Mouse (Mus musculus) limb, embryonic 14.5 days (tissue): ENCODE measurements around the gene Zfp362. TPM values are rescaled to one million over a fixed set of nuclear protein-coding genes. Genes with fewer than 3 reads are reported as not detected.

Experiments used
- ATAC-seq: fragments of 200-750 bp; cut with Nextera tagmentation; 2 replicates; pipeline ENCODE4 v1.8.0; 2017; ENCODE audit warnings: low read depth, moderate number of reproducible peaks, moderate TSS enrichment; ENCODE audit not compliant: low FRiP score
- DNase-seq: peaks from one replicate; pipeline ENCODE4 v3.0.0-alpha.2; 2015; ENCODE audit warnings: low spot score
- H3K27ac ChIP-seq: fragments of 300-500 bp; sonication (generic); replicated peaks from 2 replicates; pipeline ENCODE4 v1.5.1; 2014; ENCODE audit warnings: low read depth, mild to moderate bottlenecking, low read length, moderate library complexity, mixed read lengths
- H3K27me3 ChIP-seq: fragments of 300-500 bp; sonication (generic); 2 replicates; pipeline ENCODE4 v1.6.1; 2014; ENCODE audit warnings: low read length, mixed read lengths; ENCODE audit not compliant: control insufficient read depth, insufficient read depth
- H3K36me3 ChIP-seq: fragments of 300-500 bp; sonication (generic); 2 replicates; pipeline ENCODE4 v1.6.1; 2014; ENCODE audit warnings: mild to moderate bottlenecking, low read length, moderate library complexity, mixed read lengths; ENCODE audit not compliant: control insufficient read depth, insufficient read depth
- H3K4me1 ChIP-seq: fragments of 300-500 bp; sonication (generic); 2 replicates; pipeline ENCODE4 v1.6.1; 2014; ENCODE audit warnings: antibody characterized with exemption, low read length, mixed read lengths; ENCODE audit not compliant: control insufficient read depth, insufficient read depth
- H3K4me2 ChIP-seq: fragments of 300-500 bp; sonication (generic); replicated peaks from 2 replicates; pipeline ENCODE4 v1.6.1; 2014; ENCODE audit warnings: low read depth, mild to moderate bottlenecking, low read length, moderate library complexity; ENCODE audit not compliant: severe bottlenecking
- H3K4me3 ChIP-seq: fragments of 300-500 bp; sonication (generic); replicated peaks from 2 replicates; pipeline ENCODE4 v1.5.1; 2014; ENCODE audit warnings: low read length
- H3K9ac ChIP-seq: fragments of 300-500 bp; sonication (generic); 2 replicates; pipeline ENCODE4 v1.6.1; 2014; ENCODE audit warnings: mild to moderate bottlenecking, low read depth, low read length, moderate library complexity; ENCODE audit not compliant: severe bottlenecking
- H3K9me3 ChIP-seq: fragments of 300-500 bp; sonication (generic); 2 replicates; pipeline ENCODE4 v1.6.1; 2016; ENCODE audit warnings: low read length; ENCODE audit not compliant: control insufficient read depth
- POLR2A ChIP-seq: fragments of 200-500 bp; IDR thresholded peaks from 2 replicates; pipeline ENCODE4 v1.8.0; 2012; ENCODE audit warnings: inconsistent platforms, mild to moderate bottlenecking, moderate library complexity, borderline replicate concordance; ENCODE audit not compliant: insufficient read depth, insufficient read length; ENCODE audit errors: extremely low read depth
- WGBS: fragments of 180-500 bp; shearing (Covaris S2); extraction: QIAGEN DNeasy Blood & Tissue Kit; methylation state at CpG from one replicate; pipeline ENCODE4 v1.1.7; 2014; 5-methylcytosine and 5-hydroxymethylcytosine counted together
- polyA plus RNA-seq, 2 experiments: library from polyadenylated mRNA; depleted of rRNA in 1 of 2; stranded (reverse) in 1 of 2; unstranded in 1 of 2; fragments of >200 nt; fragmentation: Nextera tagmentation in 1 of 2; extraction: Ambion mirVana in 1 of 2; gene quantifications; 2 replicates each; pipeline versions ENCODE4 v1.2.1 to v1.2.3; 2012 to 2014

The Zfp362 gene
- polyA plus RNA-seq, 2 experiments = 38.7 to 87.2 TPM

GRCm38 (mm10) chr4:128782645-128783044, 23.2 kb downstream of the Zfp362 start:
- Histone ChIP-seq H3K27ac (no peak overlapping the region), H3K9me3 (no peaks in the 10 kb centered on the region), H3K4me2 (no peak overlapping the region), H3K27me3 (no peaks in the 10 kb centered on the region), H3K4me3 (no peak overlapping the region), H3K36me3 (peaks cover 99% of the 10 kb centered on the region), H3K4me1 (no peaks in the 10 kb centered on the region), H3K9ac (no peak overlapping the region)
- DNase-seq = no peak
- 76% methylated on average over 4 of the region's 4 CpGs for WGBS
- no peak for TF ChIP-seq POLR2A
- ATAC-seq = no peak

DNA sequence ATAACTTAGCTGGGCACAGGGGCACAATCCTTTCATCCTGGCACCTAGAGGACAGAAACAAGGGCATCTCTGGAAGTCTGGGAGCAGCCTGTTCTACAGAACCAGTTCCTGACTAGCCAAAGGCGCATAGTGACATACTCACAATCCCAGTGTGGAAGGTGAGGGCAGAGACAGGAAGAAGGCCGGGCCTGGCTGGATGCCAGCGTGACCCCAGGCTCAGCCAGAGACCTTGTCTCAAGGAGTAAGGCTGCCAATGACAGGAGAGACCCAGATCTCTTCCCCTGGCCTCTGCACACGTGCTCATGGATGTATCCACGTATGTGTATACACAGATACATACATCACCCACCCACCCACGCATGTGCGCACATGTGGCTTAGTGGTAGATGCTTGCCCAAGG, 23.8 kb downstream of the Zfp362 start:
- no peak for TF ChIP-seq POLR2A
- no peaks in the 10 kb centered on the region for H3K4me1 ChIP-seq
- WGBS = 91% methylated on average over 7 of the region's 7 CpGs
- peaks cover 99% of the 10 kb centered on the region for H3K36me3 ChIP-seq
- H3K9ac ChIP-seq = no peak overlapping the region; the same call in 1 of the 2 replicates
- no peaks in the 10 kb centered on the region for H3K9me3 ChIP-seq
- no peak overlapping the region for H3K27ac ChIP-seq
- H3K4me2 ChIP-seq = no peak overlapping the region
- DNase-seq = no peak
- ATAC-seq = no peak
- H3K27me3 ChIP-seq = no peaks in the 10 kb centered on the region
- H3K4me3 ChIP-seq = no peak overlapping the region

GRCm38 (mm10) chr4:128777593-128777992, 28.3 kb downstream of the Zfp362 start:
- no peak for DNase-seq
- Histone ChIP-seq H3K4me2 (no peak overlapping the region), H3K4me1 (no peaks in the 10 kb centered on the region), H3K4me3 (no peak overlapping the region), H3K27me3 (no peaks in the 10 kb centered on the region), H3K9me3 (no peaks in the 10 kb centered on the region), H3K36me3 (peaks cover 99% of the 10 kb centered on the region), H3K9ac (no peak overlapping the region), H3K27ac (no peak overlapping the region)
- no peak for TF ChIP-seq POLR2A
- 90% methylated on average over 11 of the region's 11 CpGs for WGBS
- no peak for ATAC-seq

GRCm38 (mm10) chr4:128776568-128777289, 29.1 kb downstream of the Zfp362 start:
- peak; percentile 74 for DNase-seq
- Histone ChIP-seq H3K4me2 (no peak overlapping the region), H3K9me3 (no peaks in the 10 kb centered on the region), H3K27ac (no peak overlapping the region), H3K4me3 (no peak overlapping the region), H3K9ac (no peak overlapping the region), H3K36me3 (peaks cover 98% of the 10 kb centered on the region), H3K4me1 (no peaks in the 10 kb centered on the region), H3K27me3 (no peaks in the 10 kb centered on the region)
- no peak for TF ChIP-seq POLR2A
- 0 out of 2 replicates have a peak, but pooled peaks have one; percentile 35 for ATAC-seq
- WGBS = 45% methylated on average over 20 of the region's 20 CpGs

- H3K4me2 ChIP-seq = no peak overlapping the region
- no peaks in the 10 kb centered on the region for H3K9me3 ChIP-seq
- H3K27ac ChIP-seq = no peak overlapping the region
- DNase-seq (no peak), ATAC-seq (no peak)
- peaks cover 75% of the 10 kb centered on the region for H3K36me3 ChIP-seq
- TF ChIP-seq POLR2A = no peak
- no peak overlapping the region for H3K9ac ChIP-seq
- no peaks in the 10 kb centered on the region for H3K4me1 ChIP-seq
- no peaks in the 10 kb centered on the region for H3K27me3 ChIP-seq
- no peak overlapping the region for H3K4me3 ChIP-seq
- 83% methylated on average over 9 of the region's 9 CpGs for WGBS
Measured at GRCm38 (mm10) chr4:128774467-128774866, 31.4 kb downstream of the Zfp362 start.
